Mouse (Mus musculus) layer of hippocampus, adult 2 months (tissue): ENCODE measurements at regions not wholly inside any gene's neighbourhood (a gene's known extent, or its start where the extent isn't known, plus 50 kb on each side); places are given as distances from the start of the nearest gene placed in this dataset.
"Not testable (repeated sequence)": the region's sequence is repeated elsewhere in the genome, so short reads cannot be mapped to it uniquely, and the experiment has no call there.

Experiments used
- DNase-seq, 2 experiments: peaks; one replicate each; pipeline ENCODE4 v3.0.0; 2022; ENCODE audit warnings: low spot score in 2 of 2
- H3K27ac ChIP-seq: fragments of 200-600 bp; 2 replicates; pipeline ENCODE4 v1.8.1; 2022
- H3K4me3 ChIP-seq: fragments of 200-600 bp; 2 replicates; pipeline ENCODE4 v1.8.1; 2022; ENCODE audit warnings: mild to moderate bottlenecking
- CTCF ChIP-seq: fragments of 200-600 bp; conservative IDR thresholded peaks from 2 replicates; pipeline ENCODE4 v1.8.1; 2022; ENCODE audit warnings: antibody characterized with exemption, mild to moderate bottlenecking, moderate library complexity

- Histone ChIP-seq H3K4me3 (no peak overlapping the region), H3K27ac (no peak overlapping the region)
- no peak for DNase-seq
- TF ChIP-seq CTCF = no peak
Measured at GRCm38 (mm10) chr13:107575025-107575424, 469.2 kb upstream of the Smim15 start.

- peak in 1 of 2 experiments; percentile 12 for DNase-seq
- no peak overlapping the region for H3K27ac ChIP-seq
- TF ChIP-seq CTCF = no peak
- no peak overlapping the region for H3K4me3 ChIP-seq
Measured at GRCm38 (mm10) chr13:107573499-107574355, 470.5 kb upstream of the Smim15 start.

DNA sequence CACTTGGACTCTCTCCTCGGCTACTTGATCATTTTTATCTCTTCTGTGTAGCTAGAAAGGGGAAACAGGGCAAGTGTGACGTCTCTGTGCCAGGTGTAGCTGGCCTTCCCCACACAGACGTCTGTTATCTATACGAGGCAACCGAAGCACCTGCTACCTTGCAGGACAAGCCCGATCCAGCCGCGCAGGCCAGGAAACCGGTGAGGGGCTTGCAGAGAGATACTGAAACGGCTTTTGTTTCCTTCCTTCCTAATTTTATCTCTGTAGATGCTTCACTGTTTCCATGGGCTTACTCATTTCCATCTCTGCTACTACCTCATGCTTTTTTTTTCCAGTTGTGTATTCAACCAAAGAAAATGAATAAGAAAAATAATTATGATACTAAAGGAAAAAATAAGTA is 472.7 kb upstream of the Smim15 start:
- DNase-seq = no peak
- no peak for TF ChIP-seq CTCF
- Histone ChIP-seq H3K4me3 (no peak overlapping the region), H3K27ac (no peak overlapping the region)

- no peak for TF ChIP-seq CTCF
- DNase-seq = no peak
- H3K4me3 ChIP-seq = no peak overlapping the region
- H3K27ac ChIP-seq = no peak overlapping the region
Measured at GRCm38 (mm10) chr13:107569477-107569876, 474.8 kb upstream of the Smim15 start.

DNA sequence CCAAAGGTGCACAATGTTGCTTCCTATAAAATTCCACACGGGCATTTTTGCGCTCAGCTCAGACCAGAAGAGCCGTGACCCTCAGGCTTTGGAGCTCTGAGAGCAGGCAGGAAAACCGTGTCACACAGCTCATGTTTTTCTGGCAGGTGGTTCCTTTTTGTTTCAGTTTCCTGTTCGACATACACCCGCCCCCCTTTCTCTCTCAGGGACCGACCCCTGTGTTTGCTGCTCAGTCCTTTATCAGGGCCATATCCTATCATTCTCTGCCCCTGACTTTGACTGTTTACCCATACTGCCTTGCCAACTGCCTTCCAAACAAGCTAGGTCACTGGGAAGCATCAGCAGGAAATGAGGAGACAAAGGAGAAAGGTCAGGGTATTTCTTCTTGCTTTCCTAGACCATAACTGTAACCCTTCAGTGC is 475.5 kb upstream of the Smim15 start:
- DNase-seq = no peak
- Histone ChIP-seq H3K4me3 (no peak overlapping the region), H3K27ac (no peak overlapping the region)
- TF ChIP-seq CTCF = no peak

DNA sequence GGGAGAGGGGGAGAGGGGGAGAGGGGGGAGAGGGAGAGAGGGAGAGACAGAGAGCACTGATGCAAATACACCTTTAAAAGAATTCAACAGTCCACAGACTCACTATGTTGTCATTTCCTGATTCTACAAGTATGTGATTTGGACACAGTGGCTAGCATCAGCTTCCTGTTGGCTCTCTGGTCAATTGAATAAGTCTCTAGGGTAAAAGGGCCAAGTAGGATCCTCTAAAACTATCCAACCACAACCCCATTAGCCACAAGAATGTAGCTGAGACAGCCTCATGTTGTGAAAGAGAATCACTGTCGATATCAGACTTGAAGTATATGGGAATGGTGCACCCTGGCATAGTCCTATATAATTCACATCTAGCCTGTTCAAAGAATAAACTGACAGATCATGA is 481.8 kb upstream of the Smim15 start:
- no peak for TF ChIP-seq CTCF
- DNase-seq = no peak
- Histone ChIP-seq H3K4me3 (no peak overlapping the region), H3K27ac (no peak overlapping the region)

- TF ChIP-seq CTCF = no peak
- Histone ChIP-seq H3K4me3 (no peak overlapping the region), H3K27ac (no peak overlapping the region)
- DNase-seq = no peak
Measured at GRCm38 (mm10) chr13:107561529-107561928, 482.7 kb upstream of the Smim15 start.

DNA sequence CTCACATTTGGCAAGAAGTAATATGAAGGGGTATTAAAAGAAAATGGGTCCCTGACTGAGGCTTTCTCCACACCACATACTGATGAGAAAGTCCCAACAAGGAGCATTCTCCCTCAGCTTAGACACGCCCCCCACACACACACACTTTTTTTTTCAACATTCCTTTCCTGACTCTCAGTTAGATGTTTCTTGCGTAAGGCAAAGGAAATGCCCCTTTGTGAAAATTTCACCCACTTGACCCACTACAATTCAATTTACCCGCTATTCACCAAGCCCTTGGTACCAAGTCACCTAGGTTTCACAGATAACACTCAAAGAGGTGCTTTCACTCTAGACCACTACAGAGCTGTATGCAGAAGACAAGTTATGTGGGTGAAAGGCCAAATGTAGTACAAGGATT is 488.3 kb upstream of the Smim15 start:
- Histone ChIP-seq H3K4me3 (no peak overlapping the region), H3K27ac (no peak overlapping the region)
- DNase-seq = no peak
- no peak for TF ChIP-seq CTCF

GRCm38 (mm10) chr13:107554091-107554490 is 490.2 kb upstream of the Smim15 start:
- Histone ChIP-seq H3K27ac (no peak overlapping the region), H3K4me3 (no peak overlapping the region)
- no peak for DNase-seq
- TF ChIP-seq CTCF = no peak

DNA sequence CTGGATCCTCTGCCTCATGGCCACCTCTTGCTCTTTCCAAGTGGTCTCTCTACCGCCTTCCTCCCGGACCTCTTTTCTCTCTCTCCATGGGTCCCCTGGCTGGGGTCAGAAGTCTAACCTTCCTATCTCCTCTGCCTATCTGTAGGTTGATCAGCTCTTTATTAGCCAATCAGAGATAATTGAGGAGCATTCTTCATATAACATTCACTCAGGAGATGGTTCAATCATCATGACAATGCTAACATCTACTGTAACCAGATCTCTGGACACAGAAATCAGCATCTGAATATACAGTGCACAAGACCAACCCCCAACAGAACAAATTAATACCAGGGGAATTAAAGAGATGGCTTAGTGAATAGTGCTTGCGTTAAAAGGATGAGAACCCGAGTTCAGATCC is 492.1 kb upstream of the Smim15 start:
- no peak overlapping the region for H3K27ac ChIP-seq
- no peak for DNase-seq
- no peak for TF ChIP-seq CTCF
- H3K4me3 ChIP-seq = no peak overlapping the region

GRCm38 (mm10) chr13:107549995-107550394 is 494.3 kb upstream of the Smim15 start:
- DNase-seq, H3K4me3 ChIP-seq, H3K27ac ChIP-seq: not testable (repeated sequence)

- Histone ChIP-seq H3K27ac (0 out of 2 replicates have a peak overlapping the region, but pooled peaks have one; percentile 46), H3K4me3 (no peak overlapping the region)
- TF ChIP-seq CTCF = no peak
- no peak for DNase-seq
Measured at GRCm38 (mm10) chr13:107547073-107547472, 497.2 kb upstream of the Smim15 start.

DNA sequence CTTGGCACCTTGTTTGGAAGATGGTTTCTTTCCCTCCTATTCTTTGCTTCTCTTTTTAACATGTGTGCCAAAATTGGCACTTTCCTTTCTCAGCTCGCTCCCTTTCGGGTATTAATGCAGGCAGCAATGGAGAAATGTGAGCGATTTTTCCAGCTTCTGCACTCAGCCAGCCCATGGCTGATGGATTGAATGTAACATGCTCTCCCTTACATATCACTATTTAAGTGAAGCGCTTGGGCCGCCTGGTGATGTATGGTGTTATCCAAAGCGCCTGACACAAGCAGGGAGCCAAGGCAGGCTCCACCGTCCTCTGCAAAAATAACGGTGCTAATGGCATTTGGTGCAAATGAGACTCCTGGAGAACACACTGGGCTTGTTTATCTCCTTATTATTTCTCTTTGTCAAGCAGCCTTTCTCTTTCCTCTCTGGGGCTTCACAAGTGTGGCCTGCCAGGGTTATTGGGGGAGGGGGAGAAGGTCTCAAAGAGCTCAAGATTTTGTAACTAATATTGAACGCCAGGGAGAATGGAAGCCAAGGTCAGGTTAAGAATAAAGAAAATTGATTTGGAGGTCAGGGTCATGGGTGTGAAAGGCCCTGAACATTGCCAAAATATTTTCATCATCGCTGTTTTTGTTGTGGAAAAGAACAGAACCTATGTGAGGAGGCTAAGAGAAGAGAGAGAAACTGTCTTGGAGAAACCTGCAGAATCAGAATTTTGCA is 497.9 kb upstream of the Smim15 start:
- Histone ChIP-seq H3K4me3 (no peak overlapping the region), H3K27ac (no peak overlapping the region)
- no peak for TF ChIP-seq CTCF
- no peak for DNase-seq

DNA sequence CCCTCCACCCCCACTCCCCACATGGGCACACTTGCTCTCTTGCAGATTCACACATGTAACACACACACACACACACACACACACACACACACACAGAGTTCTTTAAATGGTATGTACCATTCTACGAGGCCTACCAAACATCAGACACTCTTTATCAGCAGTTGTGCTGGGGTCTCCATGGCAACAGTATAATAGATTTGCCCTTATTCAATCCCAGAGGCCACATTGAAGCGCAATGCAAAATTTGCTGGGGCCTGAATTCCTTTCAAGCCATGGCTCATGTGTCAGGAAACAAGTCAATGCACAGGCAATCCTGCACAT is 502.7 kb upstream of the Smim15 start:
- TF ChIP-seq CTCF = no peak
- no peak for DNase-seq
- H3K27ac ChIP-seq = no peak overlapping the region
- H3K4me3 ChIP-seq = no peak overlapping the region
